Mouse (Mus musculus): ENCODE data around the gene Smyd4.

DNA sequence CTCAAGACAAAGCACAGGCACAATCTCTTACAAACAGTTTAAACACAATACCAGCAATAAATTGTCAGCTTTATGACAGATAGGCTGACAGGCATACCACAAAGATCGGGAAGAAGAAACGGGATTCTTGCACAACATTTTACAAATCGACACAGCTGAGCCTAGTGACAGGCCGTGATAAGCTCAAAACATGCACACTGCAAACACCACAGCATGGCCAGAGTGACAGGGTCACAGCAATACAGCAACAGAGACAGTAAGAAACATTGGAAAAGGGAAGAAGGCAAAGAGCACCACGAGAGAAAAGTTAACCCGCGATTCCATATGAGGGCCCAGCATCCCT, 22.3 kb upstream of the Smyd4 start:
- TF ChIP-seq MAFK (IDR thresholded peaks at IDR 0.05; ENCODE audit: insufficient read depth, low read depth, low read length), result no peak
- TF ChIP-seq ZC3H11A (IDR thresholded peaks at IDR 0.05; ENCODE audit: borderline replicate concordance, low read depth, low read length), result no peak
- TF ChIP-seq ZNF384 (IDR thresholded peaks at IDR 0.05; ENCODE audit: low read depth, low read length), result no peak

All from ES-E14 (cell line).